Mouse (Mus musculus) CH12.LX (cell line): ENCODE measurements around the gene Bod1. TPM values are rescaled to one million over a fixed set of nuclear protein-coding genes. Genes with fewer than 3 reads are reported as not detected.

ENCODE experiments used
- DNase-seq: peaks from one replicate; pipeline ENCODE4 v3.0.0-alpha.2; 2013; ENCODE audit errors: extremely low read depth
- H3K27ac ChIP-seq: 2 replicates; pipeline ENCODE4 v1.5.1; 2012; ENCODE audit warnings: low read depth, mild to moderate bottlenecking, control low read depth, moderate library complexity; ENCODE audit not compliant: insufficient read depth
- H3K27me3 ChIP-seq: replicated peaks from 2 replicates; pipeline ENCODE3; 2012; ENCODE audit warnings: inconsistent platforms
- H3K36me3 ChIP-seq, 2 experiments: replicated peaks in 1 of 2; 2 replicates each; pipeline versions ENCODE3 to v1.6.1; 2012; ENCODE audit warnings: inconsistent platforms in 1 of 2, low read length in 1 of 2, mild to moderate bottlenecking in 1 of 2, mixed read lengths in 1 of 2, moderate library complexity in 1 of 2; ENCODE audit not compliant: control insufficient read depth in 1 of 2, insufficient read depth in 1 of 2
- H3K4me1 ChIP-seq, 2 experiments: 2 replicates each; pipeline ENCODE4 v1.6.1; 2012; ENCODE audit warnings: inconsistent platforms in 1 of 2, moderate library complexity in 1 of 2; ENCODE audit not compliant: insufficient read depth in 2 of 2, control insufficient read depth in 1 of 2
- H3K4me2 ChIP-seq: 2 replicates; pipeline ENCODE4 v1.6.1; 2012; ENCODE audit warnings: low read depth, mild to moderate bottlenecking, control low read depth; ENCODE audit not compliant: poor library complexity, insufficient read depth, severe bottlenecking
- H3K4me3 ChIP-seq, 3 experiments: fragments of 150-350 bp in 1 of 3; sonication (generic) in 1 of 3; replicated peaks in 1 of 3; 2 replicates each; pipeline versions ENCODE3 to v1.5.1; 2011 to 2012; ENCODE audit warnings: low read depth in 2 of 3, low read length in 2 of 3, mild to moderate bottlenecking in 2 of 3, moderate library complexity in 2 of 3, control low read depth in 1 of 3, improper control_type of control experiment in 1 of 3, inconsistent platforms in 1 of 3, mixed read lengths in 1 of 3; ENCODE audit not compliant: poor library complexity in 1 of 3
- H3K79me2 ChIP-seq: replicated peaks from 2 replicates; pipeline ENCODE4 v1.6.1; 2012; ENCODE audit warnings: mild to moderate bottlenecking, moderate library complexity; ENCODE audit not compliant: control insufficient read depth, poor library complexity, insufficient read depth, severe bottlenecking; ENCODE audit errors: extremely low read depth
- H3K9ac ChIP-seq: 2 replicates; pipeline ENCODE4 v1.6.1; 2012; ENCODE audit warnings: low read depth, mild to moderate bottlenecking, control low read depth, moderate library complexity; ENCODE audit not compliant: insufficient read depth
- H3K9me3 ChIP-seq: replicated peaks from 2 replicates; pipeline ENCODE3; 2012; ENCODE audit warnings: low read length, inconsistent platforms, mixed read lengths
- CHD1 ChIP-seq: IDR thresholded peaks from 2 replicates; pipeline ENCODE4 v1.6.1; 2012; ENCODE audit warnings: low read depth, low read length, improper control_type of control experiment, inconsistent platforms
- CTCF ChIP-seq, 2 experiments: IDR thresholded peaks in 1 of 2; conservative IDR thresholded peaks in 1 of 2; 2 replicates each; pipeline ENCODE4 v1.5.1; 2011 to 2012; ENCODE audit warnings: low read depth in 2 of 2, low read length in 2 of 2, improper control_type of control experiment in 1 of 2, inconsistent platforms in 1 of 2, mild to moderate bottlenecking in 1 of 2, moderate library complexity in 1 of 2
- E2F4 ChIP-seq: IDR thresholded peaks from 2 replicates; pipeline ENCODE4 v1.6.1; 2011; ENCODE audit warnings: low read depth, low read length, improper control_type of control experiment; ENCODE audit not compliant: insufficient replicate concordance
- ELF1 ChIP-seq: IDR thresholded peaks from 2 replicates; pipeline ENCODE4 v1.6.1; 2014; ENCODE audit warnings: low read depth, mild to moderate bottlenecking, inconsistent platforms, low read length, improper control_type of control experiment
- HCFC1 ChIP-seq: IDR thresholded peaks from 2 replicates; pipeline ENCODE4 v1.6.1; 2012; ENCODE audit warnings: low read depth, mild to moderate bottlenecking, inconsistent platforms, low read length, improper control_type of control experiment
- IRF4 ChIP-seq: IDR thresholded peaks from 2 replicates; pipeline ENCODE4 v1.6.1; 2014; ENCODE audit warnings: low read depth, mild to moderate bottlenecking, inconsistent platforms, low read length, improper control_type of control experiment
- JUN ChIP-seq: IDR thresholded peaks from 2 replicates; pipeline ENCODE4 v1.6.1; 2011; ENCODE audit warnings: low read depth, mild to moderate bottlenecking, low read length, improper control_type of control experiment, moderate library complexity; ENCODE audit not compliant: insufficient read depth
- JUND ChIP-seq: conservative IDR thresholded peaks from 2 replicates; pipeline ENCODE4 v1.6.1; 2011; ENCODE audit warnings: low read depth, low read length, improper control_type of control experiment
- KAT2A ChIP-seq: IDR thresholded peaks from 2 replicates; pipeline ENCODE4 v1.6.1; 2012; ENCODE audit warnings: low read length, improper control_type of control experiment, inconsistent platforms; ENCODE audit not compliant: insufficient replicate concordance
- MEF2A ChIP-seq: IDR thresholded peaks from 2 replicates; pipeline ENCODE4 v1.6.1; 2014; ENCODE audit warnings: low read depth, mild to moderate bottlenecking, inconsistent platforms, low read length, improper control_type of control experiment, borderline replicate concordance
- MYC ChIP-seq: IDR thresholded peaks from 2 replicates; pipeline ENCODE4 v1.6.1; 2011; ENCODE audit warnings: low read depth, mild to moderate bottlenecking, improper control_type of control experiment, low read length
- POLR2A ChIP-seq: IDR thresholded peaks from 2 replicates; pipeline ENCODE4 v1.6.1; 2011; ENCODE audit warnings: low read depth, mild to moderate bottlenecking, improper control_type of control experiment, low read length
- RAD21 ChIP-seq: IDR thresholded peaks from 2 replicates; pipeline ENCODE4 v1.6.1; 2011; ENCODE audit warnings: low read depth, mild to moderate bottlenecking, low read length, improper control_type of control experiment, moderate library complexity
- SIN3A ChIP-seq: IDR thresholded peaks from 2 replicates; pipeline ENCODE4 v1.6.1; 2012; ENCODE audit warnings: low read length, improper control_type of control experiment, inconsistent platforms
- SMC3 ChIP-seq: IDR thresholded peaks from 2 replicates; pipeline ENCODE4 v1.6.1; 2011; ENCODE audit warnings: low read depth, low read length, improper control_type of control experiment
- TCF12 ChIP-seq: IDR thresholded peaks from 2 replicates; pipeline ENCODE4 v1.6.1; 2014; ENCODE audit warnings: low read depth, mild to moderate bottlenecking, inconsistent platforms, low read length, improper control_type of control experiment
- UBTF ChIP-seq: IDR thresholded peaks from 2 replicates; pipeline ENCODE4 v1.6.1; 2012; ENCODE audit warnings: low read depth, mild to moderate bottlenecking, inconsistent platforms, low read length, improper control_type of control experiment, moderate library complexity
- ZC3H11A ChIP-seq: IDR thresholded peaks from 2 replicates; pipeline ENCODE4 v1.6.1; 2012; ENCODE audit warnings: low read depth, mild to moderate bottlenecking, inconsistent platforms, low read length, improper control_type of control experiment
- ZKSCAN1 ChIP-seq: IDR thresholded peaks from 2 replicates; pipeline ENCODE4 v1.6.1; 2012; ENCODE audit warnings: low read depth, inconsistent platforms, low read length, improper control_type of control experiment, borderline replicate concordance
- ZMIZ1 ChIP-seq: IDR thresholded peaks from 2 replicates; pipeline ENCODE4 v1.6.1; 2012; ENCODE audit warnings: low read depth, mild to moderate bottlenecking, inconsistent platforms, low read length, improper control_type of control experiment
- ZNF384 ChIP-seq: IDR thresholded peaks from 2 replicates; pipeline ENCODE4 v1.6.1; 2012; ENCODE audit warnings: low read depth, low read length, improper control_type of control experiment, inconsistent platforms
- dilution Hi-C: fragments of 300-500 bp; cut with MboI; formaldehyde crosslinking; loops from 2 replicates; pipeline ENCODE4 v1.14.3; 2020; ENCODE audit warnings: low sequenced_read_pairs; ENCODE audit not compliant: extremely low pct_unique_long_range_greater_than_20kb, extremely low pct_ligation_motif_present
- in situ Hi-C: fragments of 300-500 bp; cut with MboI; formaldehyde crosslinking; loops from 3 replicates; pipeline ENCODE4 v1.14.3; 2019; ENCODE audit warnings: low sequenced_read_pairs, low pct_ligation_motif_present, low pct_unique_long_range_greater_than_20kb, mixed read lengths
- polyA plus RNA-seq: library from polyadenylated mRNA; unstranded; fragments of >175 nt; gene quantifications from 2 replicates; pipeline ENCODE4 v1.2.1, GENCODE M21; 2012; ENCODE audit warnings: low read depth; ENCODE audit not compliant: insufficient read length
- total RNA-seq, 2 experiments: library from RNA; depleted of rRNA; stranded (reverse); fragments of 300-350 nt in 1 of 2; fragments of >200 nt in 1 of 2; gene quantifications; 2 replicates each; pipeline ENCODE4 v1.2.3; 2012 to 2014

Gene Bod1
- total and polyA plus RNA-seq, 3 experiments: 32.6 to 38.2 (median 33.2) TPM

DNA sequence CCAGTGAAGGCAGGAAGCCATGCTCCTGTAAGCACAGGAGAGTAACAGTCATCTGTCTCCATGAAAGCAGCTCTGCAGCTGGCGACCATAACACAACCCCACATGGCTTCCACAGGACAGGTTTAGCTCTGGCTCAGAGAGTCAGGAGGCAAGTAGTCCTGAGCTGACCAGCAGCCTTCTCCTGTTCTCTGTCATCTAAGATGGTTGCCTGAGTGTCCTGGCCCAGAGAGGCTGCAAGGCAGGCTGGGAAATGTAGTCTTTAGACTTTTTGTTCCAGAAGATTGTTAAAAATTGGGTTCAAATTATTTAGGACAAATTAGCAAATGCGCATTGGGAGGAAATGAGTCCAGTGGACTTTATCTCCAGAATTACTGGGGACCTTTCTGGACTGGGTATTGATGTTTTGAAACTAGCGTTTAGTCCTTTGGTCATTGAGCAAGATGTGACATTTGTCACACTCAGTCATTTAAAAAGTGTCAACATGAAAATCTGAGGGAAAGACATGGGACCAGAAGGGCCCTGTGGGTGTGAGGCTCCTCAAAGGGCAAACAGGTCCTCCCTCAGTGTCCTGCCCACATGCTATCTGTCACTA lies 5.1 kb upstream of the Bod1 start:
- Histone ChIP-seq H3K36me3 (peaks cover 0 to 10% of the 10 kb centered on the region in 2 experiments), H3K4me3 (no peak overlapping the region), H3K9ac (no peak overlapping the region), H3K4me1 (peaks cover 7 to 49% of the 10 kb centered on the region in 2 experiments; a peak in 3 of 4 replicates), H3K4me2 (no peak overlapping the region), H3K27ac (no peak overlapping the region), H3K79me2 (no peaks in the 10 kb centered on the region), H3K9me3 (no peaks in the 10 kb centered on the region), H3K27me3 (no peaks in the 10 kb centered on the region)
- in situ Hi-C loops: loop anchor here (5.0 to 10.0 kb wide), 2 partner anchors 51 to 458 kb away; no protein-coding TSS in a partner anchor
- no peak for DNase-seq
- TF ChIP-seq ZMIZ1 (no peak), RAD21 (no peak), HCFC1 (peak; percentile 86), CTCF (conservative IDR thresholded peaks at IDR 0.05 in 1 of 2, IDR thresholded peaks at IDR 0.05 in 1 of 2; ENCODE audit: low read depth in 2 of 2, low read length in 2 of 2) (no peak), KAT2A (peak; percentile 59; the same call in 1 of the 2 replicates), E2F4 (no peak), MYC (no peak)
- dilution Hi-C loops: no loop called here

DNA sequence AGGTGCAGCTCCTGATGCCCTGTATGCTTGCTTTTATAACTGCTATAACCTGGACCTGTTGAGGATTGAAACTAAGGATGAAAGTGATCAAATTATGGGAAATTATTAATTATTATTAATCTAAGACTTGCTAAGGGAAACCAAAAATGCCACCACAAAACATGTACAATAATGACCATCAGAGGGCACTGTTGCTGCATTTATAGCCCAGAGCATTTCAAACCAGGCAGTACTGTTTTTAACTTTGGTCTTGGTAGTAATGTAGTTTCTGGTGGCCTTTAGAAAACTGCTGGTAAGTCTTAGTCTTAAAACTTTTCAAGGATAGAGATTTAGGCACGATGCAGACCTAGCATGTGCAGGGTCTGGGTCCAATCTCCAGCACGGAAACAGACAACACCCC lies 3.7 kb upstream of the Bod1 start:
- TF ChIP-seq IRF4 (no peak), UBTF (no peak), SIN3A (no peak), JUND (no peak), ZC3H11A (peak; percentile 97), CHD1 (no peak), POLR2A (no peak; the same call in 1 of the 2 replicates), SMC3 (peak; percentile 95), RAD21 (peak; percentile 99), ZNF384 (no peak), ZKSCAN1 (no peak), MEF2A (no peak), TCF12 (no peak), CTCF (conservative IDR thresholded peaks at IDR 0.05 in 1 of 2, IDR thresholded peaks at IDR 0.05 in 1 of 2; ENCODE audit: low read depth in 2 of 2, low read length in 2 of 2) (peak; percentile 51 to 94), ELF1 (no peak), JUN (no peak)
- dilution Hi-C loops: no loop called here
- H3K4me1 ChIP-seq: peaks cover 10 to 53% of the 10 kb centered on the region in 2 experiments
- peaks cover 8% of the 10 kb centered on the region for H3K79me2 ChIP-seq
- no peak overlapping the region for H3K9ac ChIP-seq
- no peaks in the 10 kb centered on the region for H3K27me3 ChIP-seq
- H3K27ac ChIP-seq: no peak overlapping the region
- no peaks in the 10 kb centered on the region for H3K9me3 ChIP-seq
- H3K4me3 ChIP-seq: no peak overlapping the region
- peaks cover 0 to 10% of the 10 kb centered on the region in 2 experiments for H3K36me3 ChIP-seq
- in situ Hi-C loops: loop anchor here (5.0 to 10.0 kb wide), 2 partner anchors 52 to 459 kb away; no protein-coding TSS in a partner anchor
- peak; percentile 84 for DNase-seq
- no peak overlapping the region for H3K4me2 ChIP-seq
